Mouse (Mus musculus) brain, embryonic 14.5 days (tissue): ENCODE results near the gene Dnajb2.

Experiments used
- CTCF ChIP-seq: fragments of 200-500 bp; IDR thresholded peaks from 2 replicates; pipeline ENCODE4 v1.5.1; 2012; ENCODE audit warnings: inconsistent platforms, mild to moderate bottlenecking, moderate library complexity, borderline replicate concordance; ENCODE audit not compliant: insufficient read depth, insufficient read length; ENCODE audit errors: extremely low read depth
- POLR2A ChIP-seq: fragments of 200-500 bp; IDR thresholded peaks from 2 replicates; pipeline ENCODE4 v1.6.1; 2012; ENCODE audit warnings: mild to moderate bottlenecking, inconsistent platforms, borderline replicate concordance; ENCODE audit not compliant: poor library complexity, insufficient read depth, insufficient read length, severe bottlenecking; ENCODE audit errors: extremely low read depth

- no peak for TF ChIP-seq POLR2A
- TF ChIP-seq CTCF, result peak; percentile 42; the same call in 1 of the 2 replicates
Observed at GRCm38 (mm10) chr1:75290582-75290981, 54.4 kb downstream of the Dnajb2 start.
